Mouse (Mus musculus): ENCODE data around the gene Fmod. TPM values are rescaled to one million over a fixed set of nuclear protein-coding genes. Genes with fewer than 3 reads are reported as not detected.

Fmod gene
- total RNA-seq, 2 experiments from 2014 or later: not detected

DNA sequence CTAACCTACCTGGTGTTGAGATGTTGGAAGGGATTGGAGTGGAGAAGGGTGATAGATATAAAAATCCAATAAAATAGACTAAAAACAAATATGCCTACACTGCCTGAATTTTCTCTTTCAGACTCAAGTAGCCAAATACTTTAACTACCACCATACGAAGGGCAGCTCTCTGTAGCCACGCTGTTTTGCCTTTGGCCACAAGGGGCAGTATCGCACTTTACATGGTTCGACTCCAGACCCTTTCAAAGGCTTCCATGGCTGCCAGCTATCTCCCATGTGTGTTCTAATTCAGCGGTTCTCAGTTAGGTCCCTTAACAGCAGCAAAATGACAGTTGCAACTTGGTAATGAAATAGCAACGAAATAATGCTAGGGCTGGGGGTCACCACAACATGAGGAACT is 16.2 kb downstream of the Fmod start:
- ATAC-seq (replicated peaks; ENCODE audit: low FRiP score, low TSS enrichment, poor library complexity, severe bottlenecking): peak; percentile 80

DNA sequence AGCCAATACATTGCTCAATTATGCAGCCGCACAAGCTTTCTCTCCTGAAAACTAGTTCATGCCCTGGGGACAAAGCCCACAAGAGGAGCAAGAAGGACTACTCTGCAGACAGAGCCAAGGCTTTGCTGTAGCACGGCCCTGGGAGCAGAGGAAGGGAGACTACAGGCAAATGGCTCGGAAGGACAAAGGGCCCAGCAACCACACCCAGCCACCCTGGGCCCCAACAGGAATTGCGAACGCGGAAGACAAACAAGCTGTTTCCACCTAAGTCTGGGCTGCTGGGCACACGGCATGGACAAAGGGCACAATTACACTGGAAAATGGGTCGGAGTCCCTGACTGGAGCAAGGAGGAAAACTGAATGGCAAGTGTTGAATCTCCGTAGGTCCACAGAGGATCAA is 18.0 kb downstream of the Fmod start:
- no peak for ATAC-seq (replicated peaks; ENCODE audit: low FRiP score, low TSS enrichment, poor library complexity, severe bottlenecking)

DNA sequence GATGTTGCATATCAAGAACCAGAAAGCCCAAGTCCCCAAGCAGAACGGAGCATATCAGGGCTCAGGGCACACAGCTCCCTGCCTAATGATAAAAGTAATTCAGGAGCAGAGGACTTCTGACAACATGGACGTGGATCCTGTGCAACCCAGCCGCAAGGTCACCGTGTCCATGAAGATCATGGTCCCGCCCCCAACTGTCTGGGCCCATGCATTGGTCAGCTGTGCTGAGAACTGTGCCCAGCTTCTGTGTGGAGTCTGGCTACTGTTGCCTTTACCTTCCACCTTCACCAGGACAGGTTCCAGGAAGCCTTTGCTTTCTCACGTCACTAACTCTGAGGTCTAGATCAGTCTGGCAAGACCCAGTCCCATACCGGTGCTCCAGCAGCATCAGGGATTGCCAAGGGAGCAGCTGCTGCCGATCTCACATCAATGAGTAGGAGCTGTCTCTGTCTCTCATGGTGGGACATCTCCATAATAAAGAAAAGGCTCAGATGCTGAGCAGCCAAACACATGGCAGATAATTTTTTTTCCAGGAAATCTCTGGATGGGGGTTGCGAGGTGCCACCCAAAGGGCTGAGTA is 18.7 kb downstream of the Fmod start:
- ATAC-seq (replicated peaks; ENCODE audit: low FRiP score, low TSS enrichment, poor library complexity, severe bottlenecking): no peak

DNA sequence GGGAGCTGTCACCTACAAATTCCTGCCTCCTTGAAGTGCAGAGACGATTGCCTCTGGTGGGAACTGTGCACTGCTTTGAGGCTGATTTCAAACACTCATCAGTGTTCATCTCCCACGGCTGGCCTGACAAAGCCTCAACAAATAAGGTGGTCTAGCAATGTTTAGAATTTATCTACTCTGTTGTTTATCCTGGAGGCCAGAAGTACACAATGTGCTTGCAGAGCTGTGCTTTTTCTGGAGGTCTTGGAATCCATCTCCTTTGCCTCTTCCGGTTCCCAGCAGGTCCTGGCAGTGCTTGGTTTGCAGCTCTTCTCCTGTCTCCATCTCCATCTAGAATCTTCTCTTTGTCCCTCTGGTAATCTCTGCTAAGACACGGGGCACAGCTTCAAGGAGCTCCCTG is 19.2 kb downstream of the Fmod start:
- no peak for ATAC-seq (replicated peaks; ENCODE audit: low FRiP score, low TSS enrichment, poor library complexity, severe bottlenecking)

DNA sequence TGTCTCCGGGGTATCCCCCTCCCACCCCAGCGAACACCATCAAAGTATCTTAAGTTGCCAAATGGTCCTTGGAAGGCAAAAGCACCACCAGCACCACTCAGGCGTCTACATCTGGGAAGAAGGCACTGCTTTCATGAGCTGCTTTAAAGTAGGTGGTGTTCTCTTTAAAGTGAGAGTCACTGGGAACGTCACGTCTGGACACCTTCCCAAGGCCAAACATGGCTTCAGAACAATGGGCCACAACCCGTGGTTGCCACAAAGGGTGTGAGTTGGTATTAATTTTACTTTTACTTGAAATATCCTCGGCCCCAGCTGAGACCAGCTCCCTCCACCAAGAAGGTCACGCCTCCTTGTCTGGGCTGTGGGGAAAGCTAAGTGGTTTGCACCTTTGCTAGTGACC is 20.7 kb downstream of the Fmod start:
- no peak for ATAC-seq (replicated peaks; ENCODE audit: low FRiP score, low TSS enrichment, poor library complexity, severe bottlenecking)

DNA sequence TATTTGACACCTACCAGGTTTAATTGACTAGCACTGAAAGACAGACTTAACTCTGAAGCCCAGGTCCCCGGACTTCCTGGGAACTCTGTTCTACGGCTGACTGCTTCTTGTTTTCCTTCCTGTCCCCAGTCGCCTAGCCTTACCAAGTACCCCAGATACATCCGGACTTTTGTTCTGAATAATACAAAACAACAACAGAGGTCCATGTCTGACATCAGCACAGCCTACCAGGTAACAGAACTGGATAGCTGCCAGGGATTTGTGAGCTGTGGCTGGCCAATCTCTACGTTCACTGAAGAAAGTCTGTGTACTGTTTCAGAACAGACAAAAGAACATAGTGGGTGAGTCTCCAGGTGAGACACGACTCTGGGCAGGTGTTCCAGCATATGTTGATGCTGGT is 21.8 kb downstream of the Fmod start:
- ATAC-seq (replicated peaks; ENCODE audit: low FRiP score, low TSS enrichment, poor library complexity, severe bottlenecking): no peak

DNA sequence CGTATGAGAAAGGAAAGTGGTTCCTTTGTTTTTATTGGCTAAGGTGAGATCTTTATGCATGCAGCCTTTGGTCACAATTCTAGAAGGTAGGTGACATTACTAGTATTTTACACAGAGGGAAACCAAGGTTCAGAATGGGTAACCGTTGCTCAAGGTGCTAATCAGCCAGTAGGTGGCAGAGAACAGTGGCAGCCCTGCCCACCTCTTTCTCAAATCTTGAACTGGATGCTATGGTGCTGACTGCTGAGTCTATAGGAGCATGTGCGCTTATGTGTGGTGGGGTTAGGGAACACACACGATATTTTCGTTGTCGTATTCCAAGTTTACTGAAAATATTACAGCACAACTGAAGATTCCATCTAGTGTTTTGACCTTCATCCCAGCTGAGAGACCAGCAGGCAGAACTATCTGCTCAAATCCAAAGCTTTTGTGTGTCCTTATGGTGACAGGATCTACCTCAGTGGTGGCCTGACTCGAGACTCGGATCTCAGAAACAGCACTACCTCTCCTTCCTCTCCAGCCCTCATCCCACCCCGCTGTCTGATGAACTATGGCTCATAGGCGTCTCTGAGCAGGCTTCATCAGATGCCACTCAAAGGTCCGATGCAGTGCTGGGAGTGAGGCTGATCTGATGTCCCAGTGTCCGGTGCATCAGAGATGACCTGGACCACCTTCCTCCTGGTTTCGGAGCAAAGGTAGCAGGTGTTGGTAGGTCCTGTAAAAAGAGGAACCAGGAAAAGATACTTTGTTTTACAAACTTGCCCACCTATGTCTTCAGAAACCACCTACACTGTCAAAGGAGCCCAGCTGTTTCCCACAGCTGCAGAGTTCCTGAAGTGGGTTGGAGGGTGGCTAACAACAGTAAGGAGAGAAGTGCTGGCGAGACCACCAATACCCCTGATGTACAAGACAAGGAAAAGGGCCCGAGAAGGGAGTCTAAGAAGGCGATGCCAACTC is 23.0 kb downstream of the Fmod start:
- peak; percentile 55; the same call in 1 of the 2 replicates for ATAC-seq (replicated peaks; ENCODE audit: low FRiP score, low TSS enrichment, poor library complexity, severe bottlenecking)

DNA sequence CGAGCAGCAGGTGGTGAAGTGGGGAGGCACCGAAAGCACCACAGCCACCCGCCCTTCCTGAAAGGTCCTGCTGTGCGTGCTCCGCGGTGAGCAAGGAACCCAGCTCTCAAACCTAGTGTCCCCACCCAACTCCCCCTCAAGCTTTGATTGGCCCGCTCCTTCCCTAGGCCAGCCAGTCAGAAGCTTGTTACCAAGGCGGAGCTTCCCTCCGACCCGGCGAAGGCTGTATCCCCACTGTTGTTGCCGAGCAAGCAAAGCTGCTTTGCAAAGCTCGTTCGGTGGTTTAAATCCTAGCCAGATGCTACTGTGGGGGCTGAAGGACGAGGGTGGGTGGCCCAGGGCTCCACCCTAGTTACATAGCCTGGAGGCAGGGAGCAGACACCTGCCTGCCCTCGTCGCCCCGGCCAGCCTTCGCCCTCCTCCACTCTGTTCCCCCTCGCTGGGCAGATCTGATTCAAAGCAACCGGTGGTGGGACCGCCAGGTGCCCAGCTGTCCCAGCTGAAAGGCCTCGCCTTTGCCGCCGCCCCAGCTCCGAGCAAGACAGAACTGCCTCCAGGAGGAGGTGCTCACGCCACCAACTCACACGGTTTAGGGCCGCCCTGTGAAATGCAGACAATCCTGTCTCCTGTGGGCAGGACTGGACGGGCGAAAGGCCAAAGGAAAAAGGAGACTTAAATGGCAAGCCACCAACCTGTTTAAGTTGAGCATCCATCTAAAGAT is 24.0 kb downstream of the Fmod start:
- ATAC-seq (replicated peaks; ENCODE audit: low FRiP score, low TSS enrichment, poor library complexity, severe bottlenecking): peak; percentile 96

DNA sequence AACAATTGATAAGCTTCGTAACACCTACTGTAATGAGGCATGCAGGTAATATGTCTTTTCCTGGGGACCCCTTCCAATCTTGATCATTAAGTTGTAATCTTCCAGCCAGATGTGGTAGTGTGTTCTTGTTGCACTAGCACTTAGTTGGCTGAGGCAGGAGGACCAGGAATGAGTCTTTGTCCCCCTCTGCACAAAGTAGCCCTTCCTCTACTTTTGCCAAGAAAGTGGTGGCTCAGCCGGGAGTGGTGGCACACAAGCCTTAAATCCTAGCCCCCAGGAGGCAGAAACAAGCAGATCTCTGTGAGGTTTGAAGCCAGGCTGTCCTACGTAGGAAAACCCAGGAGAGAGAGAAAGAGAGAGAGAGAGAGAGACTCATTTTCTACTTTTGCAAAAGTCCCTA is 24.9 kb downstream of the Fmod start:
- ATAC-seq (replicated peaks; ENCODE audit: low FRiP score, low TSS enrichment, poor library complexity, severe bottlenecking): no peak

DNA sequence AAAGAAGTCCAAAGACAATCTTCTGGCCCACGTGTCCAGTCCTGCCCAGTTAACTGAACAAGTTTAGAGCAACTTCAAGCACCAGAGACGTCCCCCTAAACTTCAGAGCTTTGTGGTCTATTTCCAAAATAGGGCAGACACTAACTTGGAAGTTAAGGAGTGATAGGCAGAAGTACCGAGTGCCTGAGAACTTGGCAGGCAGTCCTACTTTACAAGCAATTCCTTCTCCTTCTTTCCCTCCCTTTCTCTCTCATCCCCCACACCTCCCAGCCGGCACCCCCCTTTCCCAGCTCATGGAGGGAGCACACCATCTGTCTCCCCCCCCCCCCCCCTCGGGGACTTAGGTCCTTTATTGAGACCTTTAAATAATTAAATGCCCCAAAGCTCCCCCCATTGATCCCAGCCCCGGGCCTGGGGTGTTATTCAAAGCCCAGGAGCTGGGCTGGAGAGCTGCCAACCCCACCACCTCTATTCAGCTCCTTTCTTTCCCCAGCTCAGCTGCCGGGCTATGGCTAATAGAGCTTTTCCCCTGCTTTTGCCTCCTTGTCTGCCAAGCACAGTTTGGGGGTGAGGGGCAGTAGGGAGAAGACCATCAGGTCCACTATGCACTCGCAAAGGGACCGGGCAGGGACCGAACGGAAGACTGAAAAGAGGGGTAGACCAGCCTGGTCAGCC is 25.5 kb downstream of the Fmod start:
- no peak for ATAC-seq (replicated peaks; ENCODE audit: low FRiP score, low TSS enrichment, poor library complexity, severe bottlenecking)

DNA sequence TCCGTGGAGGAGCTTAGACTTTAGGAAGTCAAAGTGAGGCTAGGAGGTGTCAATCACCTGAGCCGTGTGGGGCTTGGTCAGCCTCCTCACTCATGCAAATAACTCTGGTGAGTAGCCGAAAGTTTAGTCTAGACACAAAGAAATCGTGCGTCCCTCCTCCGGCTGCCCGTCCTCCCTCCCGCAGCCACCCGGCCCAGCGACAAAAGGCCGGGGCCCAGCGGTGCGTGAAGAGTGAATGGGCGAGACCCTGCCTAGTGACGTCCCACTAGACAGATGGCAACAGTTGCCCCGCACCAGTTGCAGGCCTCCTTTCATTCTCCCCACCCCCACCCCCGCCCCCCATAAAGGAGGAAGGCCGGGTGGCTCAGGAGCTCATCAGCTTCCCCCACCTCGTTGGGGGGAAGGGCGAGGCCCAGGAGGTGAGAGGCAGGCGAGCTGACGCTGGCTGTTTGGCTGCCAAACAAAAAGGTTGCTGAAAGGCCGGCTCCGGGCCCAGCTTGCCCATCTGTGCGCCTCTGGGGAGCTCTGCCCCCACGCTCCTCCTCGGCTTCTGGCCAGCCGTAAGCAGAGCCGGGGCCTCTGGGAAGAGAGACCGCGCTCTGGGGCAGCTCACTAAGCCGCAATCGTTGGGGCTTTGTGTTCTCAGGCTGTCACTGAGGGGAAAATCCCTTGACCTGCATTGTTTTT is 26.2 kb downstream of the Fmod start:
- ATAC-seq (replicated peaks; ENCODE audit: low FRiP score, low TSS enrichment, poor library complexity, severe bottlenecking): no peak

DNA sequence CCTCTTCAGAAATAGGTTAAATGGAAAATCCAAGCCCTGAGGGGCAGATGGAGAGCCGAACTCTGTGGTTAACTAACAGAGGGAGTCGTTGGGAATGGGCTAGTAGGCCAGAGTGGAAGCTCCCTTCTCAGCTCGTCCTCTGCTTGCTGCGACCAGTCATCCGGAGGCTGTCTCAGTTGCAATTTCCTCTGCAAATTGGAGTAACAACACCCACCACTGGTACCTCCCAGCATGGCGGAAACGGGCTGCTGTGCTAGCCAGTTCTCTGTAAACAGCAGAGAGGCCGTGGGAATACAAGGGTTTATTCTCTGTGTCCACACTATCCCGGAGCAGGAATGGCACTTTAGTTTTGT is 26.7 kb downstream of the Fmod start:
- ATAC-seq (replicated peaks; ENCODE audit: low FRiP score, low TSS enrichment, poor library complexity, severe bottlenecking): no peak

DNA sequence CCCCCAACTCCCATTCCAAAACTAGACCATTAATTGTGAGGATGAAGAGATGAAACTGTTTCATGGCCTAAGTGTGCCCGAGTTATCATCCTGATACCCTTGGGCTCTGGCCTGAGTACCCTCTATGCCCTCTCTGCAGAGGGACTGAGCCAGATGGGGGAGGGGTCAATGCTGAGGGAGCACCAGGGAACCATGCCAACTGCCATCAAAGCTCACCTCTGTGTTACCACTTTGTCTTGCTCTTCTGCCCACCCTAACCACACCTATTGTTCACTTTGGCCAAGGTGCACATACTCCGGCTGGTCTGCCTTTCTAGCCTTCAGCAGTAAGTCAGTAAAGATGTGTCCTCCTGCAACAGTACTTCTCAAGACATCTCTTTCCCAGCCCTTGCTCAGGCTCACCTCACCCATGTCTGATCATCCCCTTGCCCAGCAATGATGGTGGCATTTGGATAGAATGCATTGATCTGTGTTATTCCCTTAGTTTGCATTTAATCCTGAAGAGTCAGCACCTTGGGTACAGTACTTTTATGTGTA is 27.3 kb downstream of the Fmod start:
- no peak for ATAC-seq (replicated peaks; ENCODE audit: low FRiP score, low TSS enrichment, poor library complexity, severe bottlenecking)

DNA sequence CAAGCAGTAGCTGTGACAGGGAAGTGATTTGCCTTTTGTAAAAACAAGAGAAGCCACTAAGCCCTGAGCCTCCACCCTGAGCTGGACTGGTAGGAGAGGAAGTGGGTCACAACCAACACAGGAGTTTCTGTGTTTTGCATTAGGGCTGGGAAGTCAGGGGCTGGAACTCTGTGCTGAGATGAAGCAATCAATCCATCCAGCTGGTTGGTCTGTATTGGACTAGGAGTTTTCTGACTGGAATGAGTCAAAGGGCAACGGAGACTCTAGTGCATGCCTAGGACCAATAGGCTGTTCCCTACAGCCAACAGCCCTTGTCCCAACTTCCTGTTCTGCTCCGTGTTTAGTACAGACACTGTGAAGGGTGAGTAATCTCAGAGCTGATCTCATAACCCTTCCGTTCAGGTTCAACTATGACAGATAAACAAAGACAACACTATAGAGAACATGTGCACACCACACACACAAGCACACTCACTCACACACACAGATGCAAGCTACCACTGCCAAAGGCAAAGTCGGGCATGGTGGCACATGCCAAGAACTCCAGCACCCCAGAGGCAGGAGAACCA is 28.3 kb downstream of the Fmod start:
- ATAC-seq (replicated peaks; ENCODE audit: low FRiP score, low TSS enrichment, poor library complexity, severe bottlenecking): no peak

DNA sequence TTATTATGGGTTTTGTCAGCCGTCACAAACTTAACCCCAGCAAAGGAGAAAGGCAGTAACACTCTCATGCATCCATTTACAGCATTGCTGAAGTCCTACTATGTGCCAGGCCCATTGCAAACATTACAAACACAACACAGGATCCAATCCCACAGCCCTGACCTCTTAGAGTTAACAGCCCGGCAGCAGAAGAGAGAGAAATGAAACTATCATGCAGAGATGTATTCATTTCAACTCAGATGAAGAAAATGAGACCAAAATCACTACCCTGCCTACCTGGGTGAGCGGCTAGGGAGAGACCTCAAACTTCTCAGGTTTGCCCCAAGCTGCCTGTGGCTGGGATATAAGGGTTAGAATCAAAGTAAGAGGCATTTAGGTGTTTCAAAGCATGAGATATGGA is 29.5 kb downstream of the Fmod start:
- ATAC-seq (replicated peaks; ENCODE audit: low FRiP score, low TSS enrichment, poor library complexity, severe bottlenecking): no peak

DNA sequence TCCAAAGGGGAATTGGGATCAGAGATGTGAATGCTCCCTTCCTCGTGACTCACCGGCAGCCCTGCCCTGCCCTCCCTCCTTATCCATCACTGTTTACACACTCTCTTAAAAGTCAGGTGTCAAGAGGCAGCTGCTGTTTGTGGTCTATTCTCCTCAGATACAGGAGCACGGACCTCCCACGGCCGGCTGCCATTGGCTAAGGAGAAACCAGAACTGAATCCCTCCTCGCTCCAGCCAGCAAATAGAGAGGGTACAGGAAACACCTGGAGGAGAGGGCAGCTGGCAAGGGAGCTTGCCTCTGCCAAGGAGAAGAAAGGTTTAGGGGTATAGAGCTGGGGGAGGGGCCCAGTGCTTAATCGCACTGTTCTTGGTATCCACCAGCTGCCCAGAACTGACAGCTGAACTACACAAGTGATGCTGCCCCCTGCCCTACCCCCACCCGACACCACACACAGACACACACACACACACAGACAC is 30.1 kb downstream of the Fmod start:
- ATAC-seq (replicated peaks; ENCODE audit: low FRiP score, low TSS enrichment, poor library complexity, severe bottlenecking): peak; percentile 39; the same call in 1 of the 2 replicates

DNA sequence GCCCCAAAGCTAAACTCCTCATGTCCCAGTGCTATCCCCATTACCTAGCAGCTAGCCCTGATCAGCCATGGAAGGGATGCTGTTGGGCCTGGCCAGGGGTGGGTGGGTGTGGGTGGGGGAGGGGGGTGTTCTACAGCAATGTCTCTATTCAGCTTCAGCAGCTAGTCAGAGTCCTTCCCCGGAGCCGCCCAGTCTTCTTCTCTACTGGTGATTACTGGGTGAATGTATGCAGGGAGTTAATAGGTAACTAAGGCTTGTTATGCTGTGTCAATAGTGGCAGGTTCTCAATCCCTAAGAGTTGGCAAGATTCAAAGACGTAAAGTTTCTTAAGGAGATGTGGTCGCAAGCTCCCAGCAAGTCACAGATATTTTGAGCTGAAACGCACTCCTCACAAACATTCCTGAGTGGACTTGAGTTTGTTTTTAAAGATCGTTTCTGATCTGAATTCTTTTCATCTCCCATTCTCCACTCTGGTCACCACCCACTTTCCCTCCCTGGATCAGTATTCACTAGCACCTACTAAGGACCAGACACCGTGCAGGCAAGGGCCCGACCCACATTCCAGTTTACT is 33.1 kb downstream of the Fmod start:
- no peak for ATAC-seq (replicated peaks; ENCODE audit: low FRiP score, low TSS enrichment, poor library complexity, severe bottlenecking)

DNA sequence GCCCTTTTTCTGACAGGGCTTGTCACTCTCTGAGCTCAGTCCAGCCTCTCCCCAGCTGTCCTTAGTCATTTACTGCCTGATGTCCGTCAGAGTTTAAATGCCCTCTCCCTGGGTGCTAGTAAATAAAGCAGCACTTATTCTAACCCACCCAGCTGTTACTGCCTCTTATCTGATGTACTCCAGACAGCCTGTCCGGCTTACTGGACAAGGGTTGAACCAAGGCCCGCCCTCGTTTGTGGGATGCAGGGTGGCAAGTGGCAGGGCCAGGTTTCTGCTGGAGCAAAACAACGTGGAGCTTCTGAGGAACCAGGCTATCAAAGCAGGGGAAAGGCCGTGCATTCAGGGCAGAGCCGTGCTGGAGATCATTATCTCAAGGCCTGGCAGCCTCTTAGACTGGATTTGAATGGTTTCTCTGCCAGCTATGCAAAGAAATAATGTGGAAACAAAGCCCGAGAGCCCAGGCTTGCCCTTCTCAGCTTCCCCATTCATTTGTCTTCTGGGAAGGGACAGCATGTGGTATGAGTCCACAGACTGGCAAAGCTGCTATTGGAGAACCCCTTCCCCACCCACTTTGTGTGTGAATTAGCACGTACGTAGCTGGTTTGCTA is 34.5 kb downstream of the Fmod start:
- no peak for ATAC-seq (replicated peaks; ENCODE audit: low FRiP score, low TSS enrichment, poor library complexity, severe bottlenecking)
